Mouse (Mus musculus) limb, embryonic 10.5 days (tissue): Measurements from ENCODE around the gene Hist1h4i. TPM values are rescaled to one million over a fixed set of nuclear protein-coding genes. Genes with fewer than 3 reads are reported as not detected.

ENCODE experiments used
- DNase-seq: peaks from one replicate; pipeline ENCODE4 v3.0.0-alpha.2; 2017; ENCODE audit warnings: low spot score
- H3K27ac ChIP-seq: fragments of 300-500 bp; sonication (generic); 2 replicates; pipeline ENCODE4 v1.5.1; 2016; ENCODE audit warnings: mild to moderate bottlenecking
- H3K27me3 ChIP-seq: fragments of 300-500 bp; sonication (generic); 2 replicates; pipeline ENCODE4 v1.6.1; 2016; ENCODE audit warnings: low read depth, mild to moderate bottlenecking; ENCODE audit not compliant: poor library complexity, severe bottlenecking
- H3K36me3 ChIP-seq: fragments of 300-500 bp; sonication (generic); 2 replicates; pipeline ENCODE4 v1.6.1; 2016; ENCODE audit warnings: mild to moderate bottlenecking, moderate library complexity
- H3K4me1 ChIP-seq: fragments of 300-500 bp; sonication (generic); 2 replicates; pipeline ENCODE4 v1.6.1; 2016
- H3K4me3 ChIP-seq: fragments of 300-500 bp; sonication (generic); 2 replicates; pipeline ENCODE4 v1.5.1; 2016; ENCODE audit warnings: mild to moderate bottlenecking, moderate library complexity
- H3K9me3 ChIP-seq: fragments of 300-500 bp; sonication (generic); replicated peaks from 2 replicates; pipeline ENCODE4 v1.6.1; 2016; ENCODE audit warnings: mild to moderate bottlenecking
- WGBS: fragments of 180-500 bp; shearing (Covaris S2); methylation state at CpG from one replicate; pipeline ENCODE4 v1.1.7; 2016; 5-methylcytosine and 5-hydroxymethylcytosine counted together
- polyA plus RNA-seq: library from polyadenylated mRNA; unstranded; fragments of >200 nt; fragmentation: Nextera tagmentation; extraction: Ambion mirVana; gene quantifications from 2 replicates; pipeline ENCODE4 v1.2.1, GENCODE M21; 2016

The Hist1h4i gene
- polyA plus RNA-seq, 1 experiment from 2014 or later, result 27.4 TPM

DNA sequence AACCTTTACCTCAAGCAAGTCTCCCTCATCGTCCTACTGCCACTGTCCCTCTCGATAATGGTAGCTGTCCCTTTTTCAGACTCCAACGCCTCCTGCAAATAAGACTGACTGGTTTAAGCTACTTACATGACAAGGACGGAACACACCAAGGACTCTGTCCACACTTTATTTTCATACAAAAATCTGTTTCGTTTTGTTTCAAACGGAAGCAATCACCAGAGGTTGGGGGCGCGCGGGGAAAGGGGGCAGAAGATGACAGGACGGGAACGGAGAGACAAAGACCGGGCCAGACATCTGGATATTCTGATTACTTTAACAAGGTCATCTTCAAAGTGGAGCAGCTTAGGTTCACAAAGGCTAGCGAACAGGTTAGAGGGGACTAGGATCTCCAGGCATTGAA lies 27.4 kb downstream of the Hist1h4i start:
- WGBS, result 16% methylated on average over 13 of the region's 13 CpGs
- H3K4me1 ChIP-seq, result peaks cover 7% of the 10 kb centered on the region
- no peak for DNase-seq
- peak overlapping the region; percentile 37; the same call in 1 of the 2 replicates for H3K4me3 ChIP-seq
- H3K36me3 ChIP-seq, result no peaks in the 10 kb centered on the region
- H3K27me3 ChIP-seq, result peaks cover 85% of the 10 kb centered on the region
- H3K9me3 ChIP-seq, result no peaks in the 10 kb centered on the region
- H3K27ac ChIP-seq, result no peak overlapping the region

DNA sequence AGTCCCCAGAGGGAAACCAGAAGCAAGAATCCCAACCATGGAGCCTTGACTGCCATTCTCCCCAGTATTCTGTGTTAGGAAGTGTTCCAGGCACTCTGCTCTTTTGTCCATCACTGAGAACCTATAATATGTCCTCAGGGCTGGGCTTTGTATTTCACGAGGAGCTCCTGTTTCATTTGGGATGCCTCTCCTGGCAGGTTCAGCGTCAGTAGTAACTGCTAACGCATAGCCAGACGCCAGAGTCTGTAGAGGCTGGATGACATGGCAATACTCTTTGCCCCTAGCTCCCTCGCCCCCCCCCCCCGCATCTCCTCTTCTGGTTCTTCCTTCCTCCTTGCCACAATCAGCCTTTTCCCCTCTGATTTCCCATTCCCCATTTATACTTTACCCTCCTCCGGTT lies 31.5 kb downstream of the Hist1h4i start, which contains the start of gene Prss16:
Gene Prss16 (minus strand): TSS at position 101 of the 400 bp plus-strand sequence.
- H3K27ac ChIP-seq, result no peak within 1 kb of the TSS
- H3K4me1 ChIP-seq, result peaks cover 26% of the 10 kb centered on the region
- peaks cover 100% of the 10 kb centered on the region for H3K27me3 ChIP-seq
- WGBS, result 40% methylated on average over 6 of the region's 7 CpGs
- H3K4me3 ChIP-seq, result no peak within 1 kb of the TSS
- no peak for DNase-seq
- H3K36me3 ChIP-seq, result no peaks in the 10 kb centered on the region
- H3K9me3 ChIP-seq, result no peaks in the 10 kb centered on the region

DNA sequence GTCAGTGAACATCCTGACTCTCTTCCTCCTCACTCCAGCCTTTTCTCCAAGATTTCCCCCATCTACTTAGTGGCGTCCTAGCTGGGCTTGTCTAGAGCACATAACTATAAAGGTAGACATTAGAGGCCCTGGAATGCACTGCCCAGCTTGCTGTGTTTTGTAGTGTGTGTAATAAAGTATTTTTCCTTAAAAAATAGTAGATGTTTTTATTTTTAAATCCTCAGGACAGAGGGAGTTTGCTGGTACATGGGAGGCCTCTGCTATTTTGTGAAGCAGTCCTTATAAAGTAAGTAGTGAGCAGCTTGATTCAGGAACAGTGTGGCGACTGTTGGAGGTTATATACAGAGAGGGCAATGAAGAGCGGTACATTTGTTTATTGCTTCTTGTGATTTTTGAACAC lies 32.5 kb downstream of the Hist1h4i start:
- no peak overlapping the region for H3K27ac ChIP-seq
- H3K4me3 ChIP-seq, result no peak overlapping the region
- peaks cover 20% of the 10 kb centered on the region for H3K4me1 ChIP-seq
- H3K27me3 ChIP-seq, result peaks cover 100% of the 10 kb centered on the region
- H3K9me3 ChIP-seq, result no peaks in the 10 kb centered on the region
- WGBS, result 76% methylated on average over 3 of the region's 3 CpGs
- no peaks in the 10 kb centered on the region for H3K36me3 ChIP-seq
- no peak for DNase-seq

DNA sequence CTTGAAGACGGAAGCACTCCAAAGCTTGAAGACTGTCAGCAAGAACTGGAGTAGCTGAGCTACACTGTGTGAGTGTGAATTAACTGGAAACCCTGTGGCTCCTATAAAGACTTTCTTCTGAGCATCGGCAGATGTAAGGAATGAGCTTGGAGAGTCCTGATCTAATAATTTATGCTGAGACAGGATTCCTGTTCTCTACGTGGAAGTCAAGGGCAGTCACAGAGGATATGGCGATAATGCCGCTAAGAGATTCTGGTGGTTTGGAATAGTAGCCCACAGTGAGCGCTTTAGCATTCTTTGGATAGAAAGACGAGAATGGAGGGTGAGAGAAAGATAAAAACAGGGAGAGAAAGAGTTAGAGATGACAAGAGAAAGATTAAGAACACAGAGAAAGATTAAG lies 33.3 kb downstream of the Hist1h4i start:
- no peak for DNase-seq
- Histone ChIP-seq H3K27ac (no peak overlapping the region), H3K4me1 (peaks cover 20% of the 10 kb centered on the region), H3K36me3 (no peaks in the 10 kb centered on the region), H3K4me3 (no peak overlapping the region), H3K27me3 (peaks cover 100% of the 10 kb centered on the region), H3K9me3 (no peaks in the 10 kb centered on the region)
- WGBS, result 53% methylated on average over 7 of the region's 7 CpGs

DNA sequence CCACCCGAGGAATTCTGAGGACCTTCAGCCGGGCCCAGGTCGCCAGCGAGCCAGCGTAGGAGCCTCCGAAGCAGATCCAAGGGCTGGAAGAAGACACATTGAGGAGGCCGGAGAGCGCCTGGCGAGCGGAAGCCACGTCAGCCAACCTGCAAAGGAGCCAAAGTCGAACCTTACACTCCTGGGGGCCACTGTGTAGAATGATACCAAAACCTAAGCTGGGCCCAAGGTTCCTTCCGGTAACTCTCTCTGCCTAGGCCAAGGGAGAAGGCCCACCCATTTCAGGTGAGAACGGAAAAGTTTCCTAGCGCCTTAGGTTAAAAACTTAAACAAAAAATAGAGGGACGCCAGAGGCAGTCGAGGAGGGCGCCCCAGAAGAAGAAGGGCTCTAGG lies 34.0 kb downstream of the Hist1h4i start:
- no peak for DNase-seq
- Histone ChIP-seq H3K27me3 (peaks cover 100% of the 10 kb centered on the region), H3K4me3 (peak overlapping the region; percentile 65), H3K36me3 (no peaks in the 10 kb centered on the region), H3K27ac (no peak overlapping the region), H3K9me3 (no peaks in the 10 kb centered on the region), H3K4me1 (peaks cover 20% of the 10 kb centered on the region)
- WGBS, result 2% methylated on average over 18 of the region's 18 CpGs

DNA sequence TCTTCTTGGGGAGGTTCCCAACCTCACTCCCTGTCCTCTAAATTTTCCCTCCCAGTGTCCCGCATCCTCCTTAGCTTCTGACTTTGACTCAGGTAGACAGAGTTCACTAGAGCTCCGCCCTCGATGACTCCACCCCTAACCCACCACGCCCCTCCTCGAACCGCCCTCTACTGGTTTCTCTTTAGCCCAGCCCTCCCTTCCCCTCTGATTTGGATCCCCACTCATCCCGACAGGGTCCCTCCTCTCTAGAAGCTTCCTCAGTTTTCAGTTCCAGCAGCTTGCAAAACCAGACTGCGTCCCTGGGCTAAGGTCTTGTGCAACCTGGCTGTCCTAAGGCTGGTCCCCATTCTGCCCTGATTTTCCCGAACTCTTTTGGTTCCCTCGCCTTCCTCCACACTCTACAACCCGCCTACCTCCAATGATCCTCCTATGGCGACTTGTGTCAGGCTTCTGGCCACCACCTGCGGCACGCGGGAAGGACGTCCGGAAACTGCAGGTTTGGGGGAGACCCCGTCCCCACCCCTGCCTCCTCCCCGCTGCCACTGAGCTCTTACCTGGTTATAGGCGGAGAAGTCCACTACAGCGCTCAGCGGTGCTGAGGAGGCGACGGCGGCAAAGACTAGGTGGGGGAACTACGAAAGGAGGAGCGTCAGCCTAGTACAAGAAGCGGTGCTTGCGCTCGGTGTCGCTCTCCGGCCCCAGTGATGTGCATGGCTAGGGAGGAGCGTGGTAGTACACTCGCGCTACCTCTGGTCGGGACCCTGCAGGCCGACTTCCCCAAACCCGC lies 34.6 kb downstream of the Hist1h4i start:
- Histone ChIP-seq H3K27me3 (peaks cover 100% of the 10 kb centered on the region), H3K4me1 (peaks cover 25% of the 10 kb centered on the region), H3K4me3 (peak overlapping the region; percentile 65), H3K9me3 (no peaks in the 10 kb centered on the region), H3K27ac (no peak overlapping the region), H3K36me3 (no peaks in the 10 kb centered on the region)
- DNase-seq, result peak; percentile 83
- under 1% methylated on average over 38 of the region's 38 CpGs for WGBS

DNA sequence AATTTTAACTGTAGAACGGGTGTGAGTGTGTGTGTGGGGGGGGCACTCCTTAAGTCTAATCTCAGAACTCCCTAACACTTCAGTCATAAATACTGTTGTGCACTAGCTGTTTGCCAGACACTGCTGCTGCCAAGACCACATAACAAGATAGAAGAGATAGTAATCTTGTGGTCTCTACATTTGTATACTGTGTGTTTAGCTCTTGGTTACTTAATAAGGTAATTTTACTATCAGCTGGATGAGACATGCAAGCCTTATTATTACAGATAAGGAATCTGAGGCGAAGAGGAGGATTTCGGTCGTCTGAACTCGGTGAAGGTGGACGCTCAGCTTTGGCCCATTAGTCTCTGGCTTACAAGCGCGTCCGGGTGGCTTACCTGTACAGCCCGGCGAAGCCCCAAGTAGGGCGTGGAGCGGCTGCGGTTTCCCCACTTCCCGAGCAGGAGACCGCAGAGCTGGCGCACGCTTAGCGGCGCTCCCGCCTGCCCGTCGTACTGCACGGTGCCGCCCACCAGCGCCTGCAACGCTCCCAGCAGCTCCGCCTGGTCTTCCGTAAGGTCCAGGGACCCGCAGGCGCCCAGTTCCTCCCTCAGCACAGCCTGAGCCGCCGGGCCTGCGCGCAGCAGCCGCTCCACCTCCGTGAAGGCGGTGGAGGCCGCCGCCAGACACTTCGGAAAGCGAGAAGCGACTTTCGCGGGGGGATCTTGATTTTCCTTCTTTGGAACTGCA lies 35.4 kb downstream of the Hist1h4i start:
- WGBS, result under 1% methylated on average over 45 of the region's 45 CpGs
- no peaks in the 10 kb centered on the region for H3K36me3 ChIP-seq
- H3K27me3 ChIP-seq, result peaks cover 100% of the 10 kb centered on the region
- peak overlapping the region; percentile 40; the same call in 1 of the 2 replicates for H3K27ac ChIP-seq
- peaks cover 25% of the 10 kb centered on the region for H3K4me1 ChIP-seq
- peak overlapping the region; percentile 65 for H3K4me3 ChIP-seq
- no peaks in the 10 kb centered on the region for H3K9me3 ChIP-seq
- DNase-seq, result peak; percentile 73

DNA sequence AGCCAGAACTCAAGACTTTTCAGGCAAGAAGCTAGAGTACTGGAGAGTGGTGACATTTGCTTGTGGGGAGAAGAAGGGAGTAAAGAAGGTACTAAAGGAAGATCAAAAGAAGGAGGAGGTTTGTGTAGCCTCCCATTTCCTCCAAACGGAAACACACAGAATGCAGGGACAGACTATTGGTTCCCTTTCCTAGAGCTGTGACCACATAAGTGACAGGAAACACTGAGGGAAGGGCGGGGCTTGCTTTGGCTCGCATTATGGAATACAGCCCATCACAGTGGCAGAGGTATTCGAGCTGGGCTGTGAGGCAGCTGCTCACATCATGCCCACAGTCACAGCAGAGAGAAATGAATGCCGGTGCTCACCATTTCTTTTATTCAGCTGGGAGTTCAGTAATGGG lies 39.3 kb downstream of the Hist1h4i start:
- no peaks in the 10 kb centered on the region for H3K9me3 ChIP-seq
- no peak for DNase-seq
- H3K4me1 ChIP-seq, result peaks cover 29% of the 10 kb centered on the region
- WGBS, result 17% methylated on average over 5 of the region's 5 CpGs
- no peak overlapping the region for H3K4me3 ChIP-seq
- H3K27ac ChIP-seq, result no peak overlapping the region
- peaks cover 100% of the 10 kb centered on the region for H3K27me3 ChIP-seq
- no peaks in the 10 kb centered on the region for H3K36me3 ChIP-seq

DNA sequence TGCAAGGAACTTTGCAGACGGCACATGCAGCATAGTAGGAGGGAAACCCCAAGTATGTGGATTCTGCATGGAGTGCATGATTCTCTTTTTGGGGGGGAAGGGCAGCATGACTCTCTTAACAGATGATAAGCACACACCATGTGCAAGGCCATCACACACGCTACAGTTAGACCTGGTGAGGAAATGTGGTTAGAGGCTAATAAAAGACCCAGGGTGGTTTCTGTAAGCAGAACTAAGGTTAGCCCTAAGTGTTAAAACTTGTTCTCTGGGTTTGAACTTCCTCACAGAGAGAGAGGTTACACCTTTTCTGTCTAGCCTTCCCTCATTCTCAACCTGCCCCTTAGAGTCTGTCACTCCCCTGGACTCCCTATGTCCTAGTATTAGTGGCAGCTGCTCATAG lies 39.8 kb downstream of the Hist1h4i start:
- H3K27me3 ChIP-seq, result peaks cover 100% of the 10 kb centered on the region
- H3K4me1 ChIP-seq, result peaks cover 27% of the 10 kb centered on the region
- no peak overlapping the region for H3K27ac ChIP-seq
- H3K36me3 ChIP-seq, result no peaks in the 10 kb centered on the region
- H3K9me3 ChIP-seq, result no peaks in the 10 kb centered on the region
- DNase-seq, result no peak
- WGBS, result 54% methylated on average over 2 of the region's 2 CpGs
- H3K4me3 ChIP-seq, result no peak overlapping the region

DNA sequence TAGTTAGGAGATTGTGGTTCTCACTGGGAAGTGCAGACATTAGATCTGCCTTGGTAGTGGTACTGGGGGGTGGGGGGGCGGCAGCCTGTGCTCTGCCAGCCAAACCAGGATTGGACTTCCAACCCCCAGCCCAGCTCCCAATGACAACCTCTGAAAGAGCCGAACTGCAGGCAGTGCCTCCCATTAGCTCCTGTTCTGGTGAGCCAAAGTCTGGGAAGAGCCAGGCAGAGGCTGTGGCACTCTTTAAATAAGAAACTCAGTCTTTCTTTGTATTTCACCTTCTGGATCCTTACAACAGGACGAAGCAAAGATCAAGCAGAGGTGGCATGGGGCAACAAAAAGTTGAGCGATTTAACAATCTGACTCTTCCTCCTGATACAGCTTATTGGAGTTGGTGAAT lies 42.0 kb downstream of the Hist1h4i start:
- WGBS, result 40% methylated on average over 4 of the region's 4 CpGs
- Histone ChIP-seq H3K4me1 (peaks cover 29% of the 10 kb centered on the region), H3K36me3 (no peaks in the 10 kb centered on the region), H3K27ac (no peak overlapping the region), H3K4me3 (no peak overlapping the region), H3K9me3 (no peaks in the 10 kb centered on the region), H3K27me3 (peaks cover 92% of the 10 kb centered on the region)
- no peak for DNase-seq

DNA sequence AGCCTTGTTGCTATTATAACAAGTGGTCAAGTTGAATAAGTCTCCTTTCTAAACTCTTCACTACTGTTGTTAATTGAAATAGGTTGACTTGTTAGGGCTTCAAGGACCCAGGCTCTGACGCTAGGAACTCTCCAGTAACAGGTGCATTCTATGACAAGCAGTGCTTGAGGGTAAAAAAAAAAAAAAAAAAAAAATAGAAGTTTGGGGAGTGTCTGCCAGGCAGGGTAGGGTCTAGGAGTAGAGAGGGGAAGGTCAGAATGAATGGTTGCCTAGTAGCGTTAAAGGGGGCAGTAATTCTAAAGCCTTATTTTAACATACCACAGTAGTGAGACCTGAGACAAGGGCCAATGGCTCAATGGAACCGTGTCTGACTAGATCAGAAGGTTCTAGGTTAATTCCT lies 42.8 kb downstream of the Hist1h4i start:
- peaks cover 85% of the 10 kb centered on the region for H3K27me3 ChIP-seq
- no peak overlapping the region for H3K4me3 ChIP-seq
- no peak overlapping the region for H3K27ac ChIP-seq
- no peaks in the 10 kb centered on the region for H3K36me3 ChIP-seq
- WGBS, result 23% methylated on average over 3 of the region's 3 CpGs
- no peaks in the 10 kb centered on the region for H3K9me3 ChIP-seq
- H3K4me1 ChIP-seq, result peaks cover 29% of the 10 kb centered on the region
- DNase-seq, result no peak

DNA sequence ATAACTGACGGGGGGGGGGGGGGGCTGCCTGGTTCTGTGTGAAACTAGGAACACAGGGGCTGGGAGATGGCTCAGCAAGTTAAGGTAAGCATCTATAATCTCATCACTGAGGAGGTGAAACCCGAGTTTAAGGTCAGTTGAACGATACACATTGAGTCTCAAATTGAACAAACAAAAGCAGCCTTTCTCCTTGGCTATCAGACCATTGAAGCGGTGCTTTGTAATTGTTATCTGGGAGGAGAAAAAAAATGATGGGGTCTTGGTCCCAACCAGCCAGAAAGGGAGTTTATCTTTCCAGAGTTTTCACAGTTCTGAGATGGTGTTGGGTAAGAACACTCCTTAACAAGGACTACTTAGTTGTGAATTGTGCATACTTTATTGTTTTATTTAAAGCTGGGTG lies 43.3 kb downstream of the Hist1h4i start:
- no peaks in the 10 kb centered on the region for H3K9me3 ChIP-seq
- H3K36me3 ChIP-seq, result no peaks in the 10 kb centered on the region
- H3K27me3 ChIP-seq, result peaks cover 82% of the 10 kb centered on the region
- DNase-seq, result no peak
- H3K4me1 ChIP-seq, result peaks cover 29% of the 10 kb centered on the region
- 16% methylated on average over 4 of the region's 4 CpGs for WGBS
- H3K27ac ChIP-seq, result no peak overlapping the region
- H3K4me3 ChIP-seq, result peak overlapping the region; percentile 52

DNA sequence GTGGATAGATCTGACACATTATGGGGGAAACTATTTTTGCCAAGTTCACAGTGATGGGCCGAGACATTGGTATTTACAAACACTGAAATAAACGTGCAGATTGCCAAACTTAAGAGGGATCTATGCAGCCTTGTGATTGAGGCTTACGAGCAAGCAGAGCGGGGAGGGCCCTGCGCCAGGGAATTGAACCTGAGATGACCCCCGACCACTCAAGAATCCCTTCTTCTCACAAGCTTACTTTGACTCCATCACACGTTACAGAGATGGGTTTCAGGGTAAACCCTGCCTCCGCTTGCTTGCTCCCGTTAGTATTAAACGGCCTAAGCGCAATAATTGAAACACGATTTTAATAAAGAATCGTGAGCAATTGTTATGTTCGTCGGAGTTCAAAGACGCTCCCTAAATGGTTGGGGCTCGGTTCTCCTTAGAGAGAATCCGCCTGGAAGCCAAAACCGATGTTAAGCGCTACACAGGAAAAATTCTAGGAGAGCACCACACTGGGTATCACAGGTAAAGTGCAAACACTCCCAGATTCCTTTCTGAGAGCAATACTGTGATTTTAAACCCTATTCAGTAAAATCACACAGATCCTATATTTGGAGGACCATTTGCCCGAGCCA lies 43.9 kb downstream of the Hist1h4i start:
- WGBS, result under 1% methylated on average over 21 of the region's 21 CpGs
- Histone ChIP-seq H3K36me3 (no peaks in the 10 kb centered on the region), H3K9me3 (no peaks in the 10 kb centered on the region), H3K4me1 (peaks cover 29% of the 10 kb centered on the region), H3K27me3 (peaks cover 78% of the 10 kb centered on the region), H3K27ac (no peak overlapping the region), H3K4me3 (peak overlapping the region; percentile 52)
- DNase-seq, result no peak
